Mouse (Mus musculus) hindbrain, embryonic 11.5 days (tissue): ENCODE results near the gene Gm17334. TPM values are rescaled to one million over a fixed set of nuclear protein-coding genes. Genes with fewer than 3 reads are reported as not detected.

ENCODE experiments used
- ATAC-seq: fragments of 200-750 bp; cut with Nextera tagmentation; 2 replicates; pipeline ENCODE4 v1.8.0; 2017; ENCODE audit warnings: mild to moderate bottlenecking, moderate TSS enrichment, moderate library complexity; ENCODE audit not compliant: low FRiP score
- DNase-seq: peaks from one replicate; pipeline ENCODE4 v3.0.0-alpha.2; 2015; ENCODE audit warnings: low spot score
- H3K27ac ChIP-seq: fragments of 300-500 bp; sonication (generic); 2 replicates; pipeline ENCODE4 v1.5.1; 2014; ENCODE audit warnings: mild to moderate bottlenecking, low read depth, low read length
- H3K27me3 ChIP-seq: fragments of 300-500 bp; sonication (generic); 2 replicates; pipeline ENCODE4 v1.6.1; 2014; ENCODE audit warnings: mild to moderate bottlenecking, low read length, moderate library complexity, mixed read lengths; ENCODE audit not compliant: control insufficient read depth, insufficient read depth
- H3K36me3 ChIP-seq: fragments of 300-500 bp; sonication (generic); 2 replicates; pipeline ENCODE4 v1.6.1; 2014; ENCODE audit warnings: mild to moderate bottlenecking, low read length, moderate library complexity, mixed read lengths; ENCODE audit not compliant: control insufficient read depth, insufficient read depth
- H3K4me1 ChIP-seq: fragments of 300-500 bp; sonication (generic); replicated peaks from 2 replicates; pipeline ENCODE4 v1.6.1; 2014; ENCODE audit warnings: low read length, mixed read lengths; ENCODE audit not compliant: control insufficient read depth, insufficient read depth
- H3K4me2 ChIP-seq: fragments of 300-500 bp; sonication (generic); replicated peaks from 2 replicates; pipeline ENCODE4 v1.6.1; 2014; ENCODE audit warnings: mild to moderate bottlenecking, low read depth, low read length
- H3K4me3 ChIP-seq: fragments of 300-500 bp; sonication (generic); 2 replicates; pipeline ENCODE4 v1.5.1; 2014; ENCODE audit warnings: low read depth, low read length
- H3K9ac ChIP-seq: fragments of 300-500 bp; sonication (generic); 2 replicates; pipeline ENCODE4 v1.6.1; 2014; ENCODE audit warnings: low read depth, low read length
- H3K9me3 ChIP-seq: fragments of 300-500 bp; sonication (generic); 2 replicates; pipeline ENCODE4 v1.6.1; 2016; ENCODE audit warnings: low read length; ENCODE audit not compliant: control insufficient read depth
- WGBS: fragments of 180-500 bp; shearing (Covaris S2); extraction: QIAGEN DNeasy Blood & Tissue Kit; methylation state at CpG from one replicate; pipeline ENCODE4 v1.1.7; 2014; 5-methylcytosine and 5-hydroxymethylcytosine counted together
- polyA plus RNA-seq: library from polyadenylated mRNA; unstranded; fragments of >200 nt; fragmentation: Nextera tagmentation; extraction: Ambion mirVana; gene quantifications from 2 replicates; pipeline ENCODE4 v1.2.1, GENCODE M21; 2014

The Gm17334 gene
- polyA plus RNA-seq, 1 experiment from 2014 or later: not detected

DNA sequence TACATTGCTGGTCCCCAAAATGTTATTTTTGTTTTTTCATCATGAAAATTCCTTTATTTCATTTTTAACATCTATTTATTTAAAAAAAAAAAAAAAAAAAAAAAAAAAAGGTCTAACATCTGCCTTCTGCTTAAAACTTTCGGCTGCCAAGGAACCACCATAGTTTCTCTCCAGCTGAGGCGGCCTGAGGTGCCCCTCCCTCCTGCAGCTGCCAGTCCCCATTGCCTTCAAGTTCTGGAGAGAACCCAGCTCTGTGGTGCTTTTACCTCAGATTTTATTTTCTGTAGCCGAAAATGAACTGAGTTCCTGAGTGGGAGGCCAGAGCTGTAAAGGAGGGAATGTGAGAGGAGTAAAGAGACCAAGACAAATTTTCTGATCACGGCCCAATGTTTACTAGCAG is 23.7 kb downstream of the Gm17334 start:
- Histone ChIP-seq H3K27me3 (no peaks in the 10 kb centered on the region), H3K4me2 (no peak overlapping the region), H3K36me3 (no peaks in the 10 kb centered on the region), H3K9ac (no peak overlapping the region), H3K27ac (no peak overlapping the region), H3K4me3 (no peak overlapping the region), H3K9me3 (no peaks in the 10 kb centered on the region), H3K4me1 (no peaks in the 10 kb centered on the region)
- 71% methylated on average over 4 of the region's 4 CpGs for WGBS
- no peak for ATAC-seq
- DNase-seq: no peak

DNA sequence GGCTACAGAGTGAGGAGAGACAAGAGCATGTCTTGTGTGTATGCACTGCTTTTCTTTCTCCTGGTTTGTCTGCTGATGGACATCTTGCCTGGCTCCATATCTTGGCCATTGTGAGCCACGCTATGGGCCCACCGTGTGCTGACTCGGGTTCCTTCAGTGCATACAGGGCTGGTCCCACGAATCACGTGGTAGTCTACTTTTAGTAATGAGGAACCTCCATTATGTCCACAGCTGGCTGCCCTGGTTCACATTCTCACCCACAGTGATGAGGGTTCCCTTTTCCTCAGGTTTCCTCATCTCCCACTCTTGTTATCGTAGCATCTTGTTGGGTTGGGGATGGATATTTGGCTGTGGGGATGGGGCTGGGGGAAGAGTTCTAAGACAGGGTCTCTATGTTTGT is 24.4 kb downstream of the Gm17334 start:
- ATAC-seq (no peak), DNase-seq (no peak)
- H3K4me2 ChIP-seq: no peak overlapping the region
- no peaks in the 10 kb centered on the region for H3K36me3 ChIP-seq
- H3K4me3 ChIP-seq: no peak overlapping the region
- no peaks in the 10 kb centered on the region for H3K9me3 ChIP-seq
- H3K27ac ChIP-seq: no peak overlapping the region
- H3K27me3 ChIP-seq: no peaks in the 10 kb centered on the region
- no peak overlapping the region for H3K9ac ChIP-seq
- 91% methylated on average over 6 of the region's 6 CpGs for WGBS
- no peaks in the 10 kb centered on the region for H3K4me1 ChIP-seq

DNA sequence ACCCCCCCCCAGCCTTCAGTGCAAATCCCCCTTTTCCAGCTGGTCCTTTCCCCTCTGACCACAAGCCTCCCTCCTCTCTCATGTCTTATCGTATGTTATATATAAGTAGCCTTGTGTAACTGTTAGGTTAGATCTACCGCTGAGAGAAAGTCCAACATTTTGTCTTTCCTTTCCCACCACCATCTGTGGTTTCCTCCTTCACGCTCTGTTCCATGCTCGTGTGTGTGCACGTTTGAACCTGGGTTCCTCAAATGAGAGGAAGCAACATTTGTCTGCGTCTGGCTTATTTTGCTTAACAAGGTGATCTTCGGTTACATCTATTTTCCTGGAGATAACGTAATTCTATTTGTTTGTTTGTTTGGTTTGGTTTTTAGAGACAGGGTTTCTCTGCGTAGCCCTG is 25.0 kb downstream of the Gm17334 start:
- no peak overlapping the region for H3K4me2 ChIP-seq
- no peaks in the 10 kb centered on the region for H3K4me1 ChIP-seq
- H3K27me3 ChIP-seq: no peaks in the 10 kb centered on the region
- no peak overlapping the region for H3K27ac ChIP-seq
- no peaks in the 10 kb centered on the region for H3K36me3 ChIP-seq
- ATAC-seq: no peak
- no peak overlapping the region for H3K9ac ChIP-seq
- no peak overlapping the region for H3K4me3 ChIP-seq
- 92% methylated on average over 9 of the region's 9 CpGs for WGBS
- no peaks in the 10 kb centered on the region for H3K9me3 ChIP-seq
- no peak for DNase-seq

DNA sequence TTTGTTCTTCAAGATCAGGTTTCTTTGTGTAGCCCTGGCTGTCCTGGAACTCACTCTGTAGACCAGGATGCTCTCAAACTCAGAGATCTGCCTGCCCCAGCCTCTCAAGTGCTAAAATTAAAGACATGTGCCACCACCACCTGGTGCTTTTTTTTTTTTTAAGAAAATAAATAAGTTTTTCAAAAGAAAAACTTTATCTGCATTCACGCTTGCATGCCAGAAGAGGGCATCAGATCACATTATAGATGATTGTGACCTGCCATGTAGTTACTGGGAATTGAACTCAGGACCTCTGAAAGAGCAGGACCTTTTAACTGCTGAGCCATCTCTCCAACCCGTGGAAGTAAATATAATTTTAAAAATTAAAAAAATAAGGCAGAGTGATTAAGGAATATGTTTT is 27.7 kb downstream of the Gm17334 start:
- H3K4me1 ChIP-seq: no peaks in the 10 kb centered on the region
- ATAC-seq (no peak), DNase-seq (no peak)
- H3K27me3 ChIP-seq: no peaks in the 10 kb centered on the region
- no peaks in the 10 kb centered on the region for H3K36me3 ChIP-seq
- no peaks in the 10 kb centered on the region for H3K9me3 ChIP-seq
- no peak overlapping the region for H3K4me3 ChIP-seq
- no peak overlapping the region for H3K9ac ChIP-seq
- H3K4me2 ChIP-seq: no peak overlapping the region
- no peak overlapping the region for H3K27ac ChIP-seq
- WGBS: 95% methylated on average over 2 of the region's 2 CpGs

DNA sequence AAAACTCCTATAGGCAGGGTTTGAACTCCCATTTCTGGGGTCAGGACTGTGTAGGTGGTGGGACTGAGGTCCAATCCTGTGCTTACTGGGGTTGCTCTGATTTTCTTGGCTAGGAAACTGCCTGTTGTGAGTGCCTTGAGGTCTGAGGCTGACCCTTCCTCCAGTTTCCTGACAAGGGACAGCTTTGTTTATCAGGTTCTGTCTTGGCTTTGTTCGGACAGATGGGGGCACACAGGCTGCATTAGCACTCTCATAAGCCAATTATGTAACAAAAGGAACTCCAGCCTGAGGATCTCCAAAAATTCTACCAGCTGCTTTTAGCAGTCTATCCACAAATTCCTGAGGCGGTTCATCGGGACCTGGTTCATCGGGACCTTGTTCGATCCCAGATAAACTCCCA is 30.6 kb downstream of the Gm17334 start:
- Histone ChIP-seq H3K9ac (no peak overlapping the region), H3K9me3 (no peaks in the 10 kb centered on the region), H3K27me3 (no peaks in the 10 kb centered on the region), H3K4me2 (no peak overlapping the region), H3K4me1 (no peaks in the 10 kb centered on the region), H3K36me3 (no peaks in the 10 kb centered on the region), H3K27ac (no peak overlapping the region), H3K4me3 (no peak overlapping the region)
- no peak for DNase-seq
- no peak for ATAC-seq
- WGBS: 23% methylated on average over 5 of the region's 5 CpGs

DNA sequence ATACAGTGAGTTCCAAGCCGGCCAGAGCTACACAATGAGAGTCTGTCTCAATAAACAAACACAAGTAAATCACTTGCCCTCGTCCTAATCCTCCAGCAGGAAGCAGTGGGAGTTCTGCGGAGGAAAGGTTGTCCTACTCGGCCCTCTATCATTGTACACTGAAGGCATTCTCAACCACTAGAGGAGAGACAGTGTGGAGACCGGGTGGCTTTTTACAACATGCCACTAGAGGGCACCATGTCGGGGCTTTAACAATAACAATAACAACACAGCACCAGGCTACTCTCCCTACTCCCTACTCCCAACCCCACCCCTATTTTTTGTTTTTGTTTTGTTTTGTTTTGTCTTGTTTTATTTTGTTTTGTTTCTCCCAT is 35.4 kb downstream of the Gm17334 start:
- Histone ChIP-seq H3K9me3 (no peaks in the 10 kb centered on the region), H3K27ac (no peak overlapping the region), H3K36me3 (no peaks in the 10 kb centered on the region), H3K4me3 (no peak overlapping the region), H3K4me2 (no peak overlapping the region), H3K4me1 (no peaks in the 10 kb centered on the region), H3K27me3 (no peaks in the 10 kb centered on the region), H3K9ac (no peak overlapping the region)
- WGBS: 56% methylated on average over 6 of the region's 6 CpGs
- ATAC-seq (no peak), DNase-seq (peak; percentile 57)

DNA sequence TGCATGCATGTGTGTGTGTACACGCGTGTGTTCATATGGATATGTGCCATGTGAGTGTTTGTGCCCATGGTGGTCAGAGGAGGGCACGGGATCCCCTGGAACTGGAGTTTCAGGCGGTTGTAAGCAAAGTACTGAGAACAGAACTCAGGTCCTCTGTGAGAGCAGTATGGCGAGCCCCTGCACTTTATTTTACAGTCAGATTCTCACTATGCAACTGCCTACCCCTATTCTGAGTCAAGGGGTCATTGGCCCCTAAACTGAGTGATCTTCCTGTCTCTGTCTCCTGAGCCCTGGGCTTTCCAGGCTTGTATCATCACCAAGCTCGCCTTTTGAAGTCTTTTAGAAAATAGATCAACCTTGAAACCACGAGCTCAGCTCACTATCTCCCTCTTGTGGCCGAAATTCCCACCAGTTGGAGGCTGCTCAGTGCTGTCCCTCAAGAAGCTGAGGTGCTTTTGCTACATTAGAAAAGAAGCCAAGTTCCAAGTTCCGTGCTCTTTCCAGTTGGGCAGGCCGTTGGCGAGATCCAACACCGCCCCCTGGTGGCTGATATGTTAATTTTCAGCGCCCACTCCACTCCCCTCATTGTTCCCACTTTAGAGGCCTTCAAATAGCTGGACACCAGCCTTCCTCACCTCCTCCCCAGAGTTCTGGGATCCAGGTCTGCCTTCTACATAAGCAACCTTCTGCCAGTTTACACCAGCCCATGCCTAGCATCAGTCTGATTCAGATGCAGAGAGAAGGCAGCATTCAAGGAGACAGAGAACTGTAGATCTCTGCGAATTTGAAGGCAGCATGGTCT is 36.0 kb downstream of the Gm17334 start:
- Histone ChIP-seq H3K9ac (no peak overlapping the region), H3K9me3 (no peaks in the 10 kb centered on the region), H3K4me3 (no peak overlapping the region), H3K4me1 (no peaks in the 10 kb centered on the region), H3K36me3 (no peaks in the 10 kb centered on the region), H3K27ac (no peak overlapping the region), H3K27me3 (no peaks in the 10 kb centered on the region), H3K4me2 (no peak overlapping the region)
- DNase-seq (peak; percentile 84), ATAC-seq (no peak)
- 49% methylated on average over 14 of the region's 14 CpGs for WGBS

DNA sequence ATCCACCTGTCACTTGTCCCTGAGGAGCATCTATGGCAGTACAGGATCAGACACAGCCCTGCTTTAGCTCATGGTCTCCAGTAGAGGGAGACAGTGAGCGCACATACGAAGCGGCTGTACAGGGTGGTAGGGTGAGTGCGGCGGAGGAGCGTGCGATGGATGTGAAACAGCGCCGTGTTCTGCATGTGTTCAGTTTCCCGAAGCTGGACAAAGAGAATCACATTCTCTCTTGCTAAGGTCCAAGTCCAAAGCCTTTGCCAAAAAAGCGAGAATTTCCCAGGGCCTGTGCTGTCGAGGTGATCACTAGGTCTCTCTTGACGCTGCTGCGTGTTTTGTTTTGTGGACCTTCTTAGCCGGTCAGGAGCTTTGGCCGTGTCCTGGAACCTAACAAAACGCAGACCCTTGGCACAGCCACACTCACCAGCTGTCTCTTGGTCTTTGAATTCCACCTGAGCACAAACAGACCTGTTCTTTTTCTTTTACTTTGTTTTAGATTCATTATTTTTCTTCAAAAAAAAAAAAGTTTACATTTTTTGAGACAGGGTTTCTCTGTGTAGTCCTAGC is 37.2 kb downstream of the Gm17334 start:
- Histone ChIP-seq H3K27ac (no peak overlapping the region), H3K4me2 (peak overlapping the region; percentile 35; the same call in 1 of the 2 replicates), H3K4me3 (no peak overlapping the region), H3K36me3 (no peaks in the 10 kb centered on the region), H3K4me1 (no peaks in the 10 kb centered on the region), H3K27me3 (no peaks in the 10 kb centered on the region), H3K9ac (no peak overlapping the region), H3K9me3 (no peaks in the 10 kb centered on the region)
- ATAC-seq (peak; percentile 66), DNase-seq (peak; percentile 83)
- 24% methylated on average over 17 of the region's 17 CpGs for WGBS
